Mouse (Mus musculus): ENCODE data around the gene Lama5.
A peak's percentile ranks its signal among the peaks of the same experiment; 100 is the strongest.
"Not testable (repeated sequence)": the region's sequence is repeated elsewhere in the genome, so short reads cannot be mapped to it uniquely, and the experiment has no call there.

Gene Lama5

GRCm38 (mm10) chr2:180197323-180198037, 28.2 kb downstream of the Lama5 start:
- no peak for DNase-seq (ENCODE audit: low spot score)

DNA sequence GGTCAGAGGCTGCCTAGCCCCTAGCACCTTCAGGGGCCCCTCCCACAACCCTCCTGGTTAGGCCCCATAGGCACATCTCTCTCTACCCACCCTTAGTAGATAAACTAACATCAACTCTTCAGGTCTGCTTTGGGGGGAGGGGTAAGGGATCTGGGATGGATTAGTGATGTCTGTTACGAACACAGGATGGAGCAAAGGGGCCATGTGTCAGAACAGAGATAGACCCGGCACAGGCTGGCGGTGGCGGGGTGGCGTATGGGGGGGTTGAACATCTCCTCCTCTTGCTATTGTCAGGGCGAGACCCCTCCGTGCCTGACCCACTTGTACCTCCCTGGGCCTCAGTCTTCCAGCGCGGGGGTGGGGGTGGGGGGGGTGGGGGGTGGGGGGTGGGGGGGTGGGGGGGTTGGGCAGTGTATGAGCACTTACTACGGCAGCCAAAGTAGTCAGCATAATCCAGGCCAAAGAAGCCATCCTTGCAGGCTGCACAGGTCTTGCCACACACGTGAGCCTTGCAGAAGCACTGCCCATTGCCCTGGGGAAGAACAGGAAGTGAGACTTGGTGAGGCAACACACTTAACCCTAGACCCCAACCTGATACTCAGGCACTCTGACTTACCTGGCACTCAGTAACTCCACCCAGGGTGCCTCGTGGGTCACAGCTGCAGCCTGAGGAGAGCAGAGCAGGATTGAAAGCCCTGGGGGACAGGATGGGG, 28.9 kb downstream of the Lama5 start:
- DNase-seq (ENCODE audit: low spot score): no peak

DNA sequence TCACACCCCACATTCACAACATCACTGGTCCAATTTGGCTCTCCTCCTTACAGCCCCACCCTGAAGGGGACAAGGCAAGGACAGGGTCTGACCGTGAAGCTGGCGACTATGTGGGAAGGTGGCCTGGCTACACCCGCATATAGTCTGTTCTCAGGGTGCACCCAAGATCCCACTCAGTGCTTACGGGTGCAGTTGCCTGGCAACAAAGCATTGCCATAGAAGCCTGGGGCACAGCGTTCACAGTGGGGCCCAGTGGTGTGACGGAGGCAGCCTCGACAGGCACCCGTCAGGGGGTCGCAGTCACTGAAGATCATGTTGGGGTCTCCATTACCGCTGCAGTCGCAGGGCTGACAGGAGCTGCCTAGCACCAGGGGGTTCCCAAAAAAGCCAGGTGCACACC, 38.3 kb downstream of the Lama5 start:
- no peak for DNase-seq (ENCODE audit: low spot score)

- DNase-seq (ENCODE audit: low spot score): no peak
Observed at GRCm38 (mm10) chr2:180185686-180186085, 40.0 kb downstream of the Lama5 start.

DNA sequence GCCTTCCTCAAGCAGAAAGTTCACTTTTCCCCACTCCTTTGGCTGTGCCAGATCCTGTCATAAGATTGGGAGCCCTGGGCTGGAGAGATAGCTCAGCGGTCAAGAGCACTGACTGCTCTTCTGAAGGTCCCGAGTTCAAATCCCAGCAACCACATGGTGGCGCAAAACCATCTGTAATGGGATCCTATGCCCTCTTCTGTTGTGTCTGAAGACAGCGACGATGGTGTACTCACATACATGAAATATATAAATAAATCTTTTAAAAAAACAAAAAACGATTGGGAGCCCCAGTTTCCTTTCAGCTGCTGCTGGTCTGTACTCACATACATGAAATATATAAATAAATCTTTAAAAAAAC, 40.9 kb downstream of the Lama5 start:
- no peak for DNase-seq (ENCODE audit: low spot score)

- DNase-seq (ENCODE audit: low spot score): no peak
Observed at GRCm38 (mm10) chr2:180184011-180184751, 41.5 kb downstream of the Lama5 start.

DNA sequence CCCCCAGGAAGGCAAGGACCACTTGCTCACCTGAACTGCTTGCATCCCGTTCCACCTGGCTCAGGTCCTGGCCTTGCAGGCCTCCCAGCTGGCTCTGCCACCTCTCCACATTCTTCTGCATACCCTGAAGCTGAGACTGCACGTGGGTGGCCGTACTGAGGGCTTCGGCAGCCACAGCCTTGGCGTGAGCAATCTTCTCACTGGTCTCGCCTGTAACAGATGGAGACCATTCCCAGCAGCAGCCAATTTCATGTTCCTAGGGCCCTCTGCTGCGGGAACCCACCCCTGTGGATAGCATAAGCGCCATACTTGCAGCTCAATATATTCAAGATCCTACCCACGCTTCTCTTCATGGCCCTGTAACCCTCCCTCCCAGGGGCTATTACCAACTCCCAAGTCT, 44.1 kb downstream of the Lama5 start:
- no peak for DNase-seq (ENCODE audit: low spot score)

GRCm38 (mm10) chr2:180175725-180176124, 49.9 kb downstream of the Lama5 start:
- no peak for DNase-seq (ENCODE audit: low spot score)

GRCm38 (mm10) chr2:180174121-180174520, 51.5 kb downstream of the Lama5 start:
- no peak for DNase-seq (ENCODE audit: low spot score)

- not testable (repeated sequence) for DNase-seq (ENCODE audit: low spot score)
Observed at GRCm38 (mm10) chr2:180173711-180174110, 51.9 kb downstream of the Lama5 start.

GRCm38 (mm10) chr2:180173163-180173562, 52.5 kb downstream of the Lama5 start:
- DNase-seq (ENCODE audit: low spot score): no peak

- no peak for DNase-seq (ENCODE audit: low spot score)
Observed at GRCm38 (mm10) chr2:180172152-180172551, 53.5 kb downstream of the Lama5 start.

DNA sequence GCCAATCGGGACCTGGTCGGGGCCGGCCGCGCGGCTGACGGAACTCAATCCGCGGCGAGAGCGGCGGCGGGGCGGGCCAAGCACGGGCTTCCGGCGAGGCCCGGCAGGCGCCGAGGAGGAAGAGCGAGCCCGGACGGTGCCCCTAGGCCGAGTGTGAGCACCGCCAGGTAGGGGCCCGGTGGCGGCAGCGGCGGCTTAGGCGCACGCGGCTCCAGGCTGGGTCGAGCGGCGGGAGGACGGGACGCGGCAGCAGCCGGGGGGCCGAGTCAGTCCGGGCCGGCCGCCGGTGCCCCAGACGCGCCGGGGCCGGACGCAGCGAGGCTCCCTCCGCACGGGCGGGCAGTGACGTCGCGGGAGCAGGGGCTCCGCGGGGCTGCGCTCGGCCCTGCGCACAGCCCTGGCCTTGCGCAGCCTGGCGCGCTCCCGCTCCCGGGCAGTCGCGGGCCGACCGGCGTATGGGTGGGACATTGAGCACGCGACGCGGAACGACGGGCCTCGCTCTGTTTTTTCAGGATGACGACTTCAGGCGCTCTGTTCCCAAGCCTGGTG, 54.1 kb downstream of the Lama5 start:
- DNase-seq (ENCODE audit: low spot score): no peak

DNA sequence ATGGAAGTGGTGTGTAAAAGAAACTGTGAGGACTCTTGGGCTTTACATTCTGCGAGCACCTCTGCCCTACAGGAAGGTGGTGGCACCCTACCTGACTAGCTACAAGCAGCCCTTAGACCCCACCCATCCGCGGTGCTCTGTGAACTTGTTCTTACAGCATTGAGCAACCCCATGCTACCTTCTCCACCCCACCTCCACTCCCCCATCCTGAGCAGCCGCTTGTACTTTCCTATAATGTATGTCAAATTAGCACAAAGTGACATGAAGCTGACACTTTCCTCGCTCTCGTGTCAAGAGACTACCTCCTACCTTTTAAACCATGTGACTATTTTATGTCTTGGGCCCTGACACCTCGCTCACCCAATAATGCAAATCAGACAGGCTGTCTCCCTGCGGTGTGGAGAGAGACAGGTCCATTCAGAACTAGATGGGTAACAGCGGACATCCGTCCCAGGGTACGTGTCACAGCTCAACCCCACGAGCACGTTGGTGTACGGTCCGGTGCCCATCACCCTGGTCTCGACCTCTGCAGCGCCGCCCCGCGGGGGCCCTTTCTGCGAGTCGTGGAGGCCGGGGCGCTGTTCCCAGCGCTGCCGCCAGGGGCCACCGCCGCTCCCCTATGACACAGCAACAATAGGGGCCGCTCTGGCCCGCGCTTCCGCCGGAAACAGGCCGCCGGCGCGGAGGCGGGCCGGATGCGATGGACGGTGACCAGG, 54.7 kb downstream of the Lama5 start, which contains the start of gene Adrm1:
Adrm1 (plus strand) TSS at position 680 of the 716 bp plus-strand sequence.
- DNase-seq (ENCODE audit: low spot score): peak; percentile 85

DNA sequence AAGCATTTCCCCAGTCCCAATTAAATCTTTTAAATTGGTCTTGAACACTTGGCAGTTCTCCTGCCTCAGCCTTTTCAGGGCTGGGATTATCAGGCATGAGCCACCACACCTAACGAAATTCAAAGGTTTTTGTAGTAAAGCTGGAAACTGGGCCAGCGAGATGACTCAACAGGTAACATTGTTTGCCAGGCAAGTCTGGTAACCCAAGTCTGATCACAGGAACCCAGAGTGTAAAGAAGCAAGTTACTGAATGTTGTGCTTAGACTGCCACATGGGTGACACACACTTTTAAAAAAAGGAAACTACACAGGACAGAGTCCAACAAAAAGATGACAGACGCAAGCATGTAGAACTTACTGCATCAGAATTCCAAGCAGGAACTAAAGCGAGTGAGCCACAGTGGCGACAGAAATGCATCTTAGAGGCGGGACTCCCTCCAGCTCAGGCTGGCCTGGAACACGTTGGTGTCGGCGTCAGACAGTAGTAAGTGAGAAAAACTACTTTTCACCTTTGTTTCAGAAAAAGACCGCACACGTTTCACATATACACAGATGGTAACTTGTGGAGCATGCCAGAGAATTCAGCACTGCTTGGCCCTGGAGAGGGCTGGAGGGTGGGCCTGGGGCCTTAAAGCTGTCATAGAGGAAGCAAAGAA, 55.4 kb downstream of the Lama5 start:
- DNase-seq (ENCODE audit: low spot score): no peak

DNA sequence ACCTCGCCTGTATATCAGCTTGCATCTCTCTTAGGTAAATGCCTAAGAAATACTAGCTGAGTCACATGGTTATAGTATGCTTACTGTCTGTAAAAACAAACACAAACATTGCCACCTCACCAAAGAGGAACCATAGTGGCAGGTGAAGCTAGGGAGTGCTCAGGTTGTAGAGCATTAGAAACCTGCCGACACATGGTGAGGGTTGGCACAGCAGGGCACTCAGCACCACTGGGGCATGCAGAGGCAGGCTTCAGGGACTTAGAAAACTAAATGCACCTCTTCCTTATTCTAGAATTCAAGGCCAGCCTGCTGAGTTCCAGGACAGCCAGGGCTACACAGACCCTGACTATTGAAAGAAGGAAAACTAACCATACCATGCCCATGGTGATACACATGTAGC, 58.8 kb downstream of the Lama5 start:
- no peak for DNase-seq (ENCODE audit: low spot score)

DNA sequence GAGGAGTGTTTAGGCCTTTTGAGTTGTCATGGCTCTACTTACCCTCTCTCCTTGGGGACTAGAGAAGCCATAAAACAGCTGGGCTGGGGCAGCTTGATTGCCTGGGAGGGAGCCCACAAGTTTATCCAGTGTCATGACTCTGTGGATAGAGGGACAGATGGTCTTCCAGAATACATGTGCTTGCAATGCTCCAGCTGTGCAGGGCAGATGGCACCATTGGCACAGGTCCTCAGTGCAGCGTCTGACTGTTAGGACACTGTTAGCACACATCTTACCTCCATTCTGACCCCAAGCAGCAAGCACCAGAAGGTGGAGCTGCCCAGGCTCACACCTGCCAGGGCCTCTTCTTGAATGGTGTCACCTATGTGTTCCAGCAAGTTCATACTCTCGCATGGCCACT, 59.8 kb downstream of the Lama5 start:
- no peak for DNase-seq (ENCODE audit: low spot score)

DNA sequence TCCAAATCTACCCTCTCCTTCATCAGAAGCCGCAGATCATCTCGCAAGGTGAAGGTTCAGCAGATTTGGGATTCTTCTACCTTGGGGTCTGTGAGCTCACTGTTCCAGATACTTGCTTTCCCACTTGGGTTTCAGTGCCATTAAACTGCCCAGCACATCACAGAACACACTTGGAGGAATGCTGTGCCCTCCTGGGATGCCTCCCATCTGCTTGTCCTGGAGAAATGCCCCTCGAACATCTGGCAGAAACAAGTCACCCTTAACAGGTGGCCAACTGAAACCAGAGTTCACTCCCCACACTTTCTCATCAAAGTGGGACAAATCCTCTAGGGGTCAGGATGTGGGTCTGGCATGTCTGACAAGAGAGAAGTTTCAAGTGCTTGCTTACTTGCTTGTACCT, 67.0 kb downstream of the Lama5 start:
- DNase-seq (ENCODE audit: low spot score): no peak

DNA sequence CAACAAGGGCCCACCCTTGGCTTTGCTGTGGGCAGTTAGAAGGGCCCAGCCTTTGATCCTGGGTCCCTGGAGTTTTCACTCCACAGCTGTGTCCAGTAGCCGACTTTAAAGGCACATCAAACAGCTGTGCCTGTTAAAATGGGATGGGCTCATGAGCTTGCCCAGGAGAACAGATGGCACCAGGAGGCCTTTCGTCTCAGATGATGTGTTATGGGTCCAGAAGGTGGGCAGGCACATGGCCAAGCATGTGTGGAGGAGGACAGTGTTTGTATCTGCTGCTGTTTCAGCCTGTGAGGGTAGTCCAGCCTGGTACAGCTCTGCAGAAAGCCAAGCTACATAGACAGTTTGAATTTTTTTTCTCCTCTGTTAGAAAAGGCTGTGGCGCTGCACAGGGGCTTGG, 70.9 kb downstream of the Lama5 start:
- DNase-seq (ENCODE audit: low spot score): no peak

- DNase-seq (ENCODE audit: low spot score): no peak
Observed at GRCm38 (mm10) chr2:180148551-180148950, 77.1 kb downstream of the Lama5 start.

- DNase-seq (ENCODE audit: low spot score): no peak
Observed at GRCm38 (mm10) chr2:180147379-180147778, 78.3 kb downstream of the Lama5 start.

DNA sequence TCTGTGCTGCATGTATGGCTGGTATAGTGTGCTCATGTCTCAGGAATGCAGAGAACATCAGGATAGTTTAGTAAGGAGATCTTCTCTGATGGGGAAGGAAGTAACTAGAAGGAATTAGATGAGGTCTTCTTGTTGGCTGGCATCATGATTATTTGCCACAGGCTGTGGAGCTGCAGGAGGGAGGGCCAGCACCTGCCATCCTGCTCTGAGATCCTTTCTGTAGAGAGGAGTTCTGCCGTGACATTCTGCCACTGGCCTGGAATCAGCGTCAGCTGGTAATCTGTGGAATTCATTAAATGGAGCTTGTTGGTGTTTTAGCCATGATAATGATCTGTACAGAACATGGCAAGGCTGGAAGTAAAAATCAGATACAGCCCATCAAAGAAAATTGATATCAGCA, 79.6 kb downstream of the Lama5 start:
- no peak for DNase-seq (ENCODE audit: low spot score)

All from urinary bladder, postnatal 10 days (tissue).